Mouse (Mus musculus) liver, postnatal 0 days (tissue): ENCODE data around the gene Gtf2ird1. TPM values are rescaled to one million over a fixed set of nuclear protein-coding genes. Genes with fewer than 3 reads are reported as not detected.

Experiments
- ATAC-seq: fragments of 200-750 bp; cut with Nextera tagmentation; 2 replicates; pipeline ENCODE4 v1.8.0; 2017; ENCODE audit warnings: mild to moderate bottlenecking, moderate library complexity
- DNase-seq: peaks from one replicate; pipeline ENCODE4 v3.0.0-alpha.2; 2016
- H3K27ac ChIP-seq: fragments of 300-500 bp; sonication (generic); 2 replicates; pipeline ENCODE4 v1.5.1; 2014; ENCODE audit warnings: antibody characterized with exemption, moderate library complexity, mild to moderate bottlenecking, low read depth
- H3K27me3 ChIP-seq: fragments of 300-500 bp; sonication (generic); 2 replicates; pipeline ENCODE4 v1.6.1; 2014; ENCODE audit warnings: low read length, control low read depth, mixed read lengths; ENCODE audit not compliant: insufficient read depth
- H3K36me3 ChIP-seq: fragments of 300-500 bp; sonication (generic); replicated peaks from 2 replicates; pipeline ENCODE4 v1.6.1; 2014; ENCODE audit warnings: mild to moderate bottlenecking, control low read depth, low read length, moderate library complexity, mixed read lengths; ENCODE audit not compliant: insufficient read depth
- H3K4me1 ChIP-seq: fragments of 300-500 bp; sonication (generic); 2 replicates; pipeline ENCODE4 v1.6.1; 2014; ENCODE audit warnings: antibody characterized with exemption, mild to moderate bottlenecking, control low read depth; ENCODE audit not compliant: insufficient read depth
- H3K4me2 ChIP-seq: fragments of 300-500 bp; sonication (generic); 2 replicates; pipeline ENCODE4 v1.6.1; 2014; ENCODE audit warnings: low read depth, mild to moderate bottlenecking, low read length, moderate library complexity, mixed read lengths
- H3K4me3 ChIP-seq: fragments of 300-500 bp; sonication (generic); 2 replicates; pipeline ENCODE4 v1.5.1; 2014; ENCODE audit warnings: low read depth, low read length
- H3K9ac ChIP-seq: fragments of 300-500 bp; sonication (generic); replicated peaks from 2 replicates; pipeline ENCODE4 v1.6.1; 2014; ENCODE audit warnings: mild to moderate bottlenecking, moderate library complexity
- H3K9me3 ChIP-seq: fragments of 300-500 bp; sonication (generic); 2 replicates; pipeline ENCODE4 v1.6.1; 2016; ENCODE audit warnings: mild to moderate bottlenecking, control low read depth, low read length, mixed read lengths
- CTCF ChIP-seq: sonication (generic); IDR thresholded peaks from 2 replicates; pipeline ENCODE4 v1.5.1; 2016; ENCODE audit warnings: antibody characterized with exemption, low read depth
- EP300 ChIP-seq: IDR thresholded peaks from 2 replicates; pipeline ENCODE4 v1.6.1; 2016; ENCODE audit warnings: antibody characterized with exemption, low read depth, mild to moderate bottlenecking
- WGBS: fragments of 180-500 bp; shearing (Covaris S2); extraction: QIAGEN DNeasy Blood & Tissue Kit; methylation state at CpG from one replicate; pipeline ENCODE4 v1.1.7; 2014; ENCODE audit not compliant: insufficient replicate concordance; 5-methylcytosine and 5-hydroxymethylcytosine counted together
- polyA plus RNA-seq: library from polyadenylated mRNA; unstranded; fragments of >200 nt; fragmentation: Nextera tagmentation; extraction: Ambion mirVana; gene quantifications from 2 replicates; pipeline ENCODE4 v1.2.1, GENCODE M21; 2015

The Gtf2ird1 gene
- polyA plus RNA-seq, 1 experiment from 2014 or later: 10.0 TPM

GRCm38 (mm10) chr5:134462731-134463130 is 6.2 kb upstream of the Gtf2ird1 start:
- Histone ChIP-seq H3K4me1 (peaks cover 10% of the 10 kb centered on the region), H3K36me3 (no peaks in the 10 kb centered on the region), H3K27me3 (no peaks in the 10 kb centered on the region), H3K4me2 (no peak overlapping the region), H3K4me3 (no peak overlapping the region), H3K27ac (no peak overlapping the region), H3K9me3 (no peaks in the 10 kb centered on the region), H3K9ac (no peak overlapping the region)
- TF ChIP-seq CTCF: no peak
- no peak for TF ChIP-seq EP300
- WGBS: 73% methylated on average over 8 of the region's 8 CpGs
- no peak for ATAC-seq
- DNase-seq: no peak

- no peak overlapping the region for H3K4me3 ChIP-seq
- no peak overlapping the region for H3K27ac ChIP-seq
- no peak for ATAC-seq
- no peaks in the 10 kb centered on the region for H3K27me3 ChIP-seq
- no peak for DNase-seq
- peaks cover 10% of the 10 kb centered on the region for H3K4me1 ChIP-seq
- no peak overlapping the region for H3K9ac ChIP-seq
- 79% methylated on average over 2 of the region's 2 CpGs for WGBS
- H3K36me3 ChIP-seq: no peaks in the 10 kb centered on the region
- TF ChIP-seq CTCF (no peak), EP300 (no peak)
- H3K9me3 ChIP-seq: no peaks in the 10 kb centered on the region
- H3K4me2 ChIP-seq: no peak overlapping the region
Observed at GRCm38 (mm10) chr5:134462316-134462715, 5.8 kb upstream of the Gtf2ird1 start.

GRCm38 (mm10) chr5:134460546-134460945 is 4.0 kb upstream of the Gtf2ird1 start:
- WGBS: 88% methylated on average over 4 of the region's 4 CpGs
- ATAC-seq: no peak
- DNase-seq: no peak

GRCm38 (mm10) chr5:134459096-134459495 is 2.6 kb upstream of the Gtf2ird1 start:
- TF ChIP-seq EP300: no peak
- no peak for TF ChIP-seq CTCF
- WGBS: 83% methylated on average over 7 of the region's 7 CpGs
- no peak for ATAC-seq

More at GRCm38 (mm10) chr5:134460546-134460945, 4.0 kb upstream of the Gtf2ird1 start:
- TF ChIP-seq EP300: no peak
- no peak for TF ChIP-seq CTCF
- Histone ChIP-seq H3K27me3 (no peaks in the 10 kb centered on the region), H3K4me3 (no peak overlapping the region), H3K9me3 (no peaks in the 10 kb centered on the region), H3K9ac (no peak overlapping the region), H3K27ac (no peak overlapping the region), H3K4me1 (peaks cover 10% of the 10 kb centered on the region), H3K4me2 (no peak overlapping the region), H3K36me3 (no peaks in the 10 kb centered on the region)

GRCm38 (mm10) chr5:134458416-134458815 is 1.9 kb upstream of the Gtf2ird1 start:
- H3K4me3 ChIP-seq: no peak overlapping the region
- H3K27me3 ChIP-seq: no peaks in the 10 kb centered on the region
- no peak overlapping the region for H3K9ac ChIP-seq
- no peak for ATAC-seq
- DNase-seq: no peak
- no peaks in the 10 kb centered on the region for H3K36me3 ChIP-seq
- no peak overlapping the region for H3K27ac ChIP-seq
- peaks cover 20% of the 10 kb centered on the region for H3K4me1 ChIP-seq
- no peaks in the 10 kb centered on the region for H3K9me3 ChIP-seq
- no peak for TF ChIP-seq EP300
- WGBS: 59% methylated on average over 3 of the region's 3 CpGs
- no peak overlapping the region for H3K4me2 ChIP-seq

More at GRCm38 (mm10) chr5:134459096-134459495, 2.6 kb upstream of the Gtf2ird1 start:
- Histone ChIP-seq H3K9me3 (no peaks in the 10 kb centered on the region), H3K27ac (no peak overlapping the region), H3K4me3 (no peak overlapping the region), H3K9ac (no peak overlapping the region), H3K27me3 (no peaks in the 10 kb centered on the region), H3K4me1 (peaks cover 20% of the 10 kb centered on the region), H3K4me2 (no peak overlapping the region), H3K36me3 (no peaks in the 10 kb centered on the region)
- DNase-seq: no peak

- ATAC-seq (no peak), DNase-seq (no peak)
- H3K4me2 ChIP-seq: no peak overlapping the region
- H3K27ac ChIP-seq: no peak overlapping the region
- no peaks in the 10 kb centered on the region for H3K36me3 ChIP-seq
- no peaks in the 10 kb centered on the region for H3K9me3 ChIP-seq
- 69% methylated on average over 2 of the region's 2 CpGs for WGBS
- H3K9ac ChIP-seq: no peak overlapping the region
- no peak overlapping the region for H3K4me3 ChIP-seq
- TF ChIP-seq CTCF (no peak), EP300 (no peak)
- H3K4me1 ChIP-seq: peaks cover 20% of the 10 kb centered on the region
- H3K27me3 ChIP-seq: no peaks in the 10 kb centered on the region
Observed at GRCm38 (mm10) chr5:134457371-134457770, 855 bp upstream of the Gtf2ird1 start.
